Mouse (Mus musculus) B cell, adult 67 days (primary cell): Measurements from ENCODE around the gene Prm3. TPM values are rescaled to one million over a fixed set of nuclear protein-coding genes. Genes with fewer than 3 reads are reported as not detected.

ENCODE experiments used
- total RNA-seq, 2 experiments: library from RNA; stranded (reverse); gene quantifications; 4 replicates each; pipeline ENCODE4 v1.2.4; 2023

Prm3 gene
- not detected for total RNA-seq

DNA sequence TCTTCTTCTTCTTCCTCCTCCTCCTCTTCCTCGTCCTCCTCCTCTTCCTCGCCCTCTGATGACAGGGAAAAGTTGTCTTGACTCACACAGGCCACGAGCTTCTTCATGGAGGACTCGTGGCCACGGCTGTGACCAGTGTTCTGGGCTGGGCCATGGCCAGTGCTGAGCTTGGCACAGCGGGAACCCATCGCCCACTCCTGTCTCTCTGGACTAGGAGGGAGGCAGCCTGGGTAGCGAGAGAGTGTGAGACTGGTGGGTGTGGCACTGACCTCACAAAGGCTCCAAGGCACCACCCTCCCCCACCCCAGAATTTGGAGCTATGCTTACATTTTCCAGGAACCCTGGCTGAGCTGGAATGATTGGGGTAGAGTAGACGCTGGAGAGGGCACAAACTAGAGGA is at the start of gene Prm3:
TSS of gene Prm3 (minus strand) at position 213 of the 400 bp plus-strand sequence.

DNA sequence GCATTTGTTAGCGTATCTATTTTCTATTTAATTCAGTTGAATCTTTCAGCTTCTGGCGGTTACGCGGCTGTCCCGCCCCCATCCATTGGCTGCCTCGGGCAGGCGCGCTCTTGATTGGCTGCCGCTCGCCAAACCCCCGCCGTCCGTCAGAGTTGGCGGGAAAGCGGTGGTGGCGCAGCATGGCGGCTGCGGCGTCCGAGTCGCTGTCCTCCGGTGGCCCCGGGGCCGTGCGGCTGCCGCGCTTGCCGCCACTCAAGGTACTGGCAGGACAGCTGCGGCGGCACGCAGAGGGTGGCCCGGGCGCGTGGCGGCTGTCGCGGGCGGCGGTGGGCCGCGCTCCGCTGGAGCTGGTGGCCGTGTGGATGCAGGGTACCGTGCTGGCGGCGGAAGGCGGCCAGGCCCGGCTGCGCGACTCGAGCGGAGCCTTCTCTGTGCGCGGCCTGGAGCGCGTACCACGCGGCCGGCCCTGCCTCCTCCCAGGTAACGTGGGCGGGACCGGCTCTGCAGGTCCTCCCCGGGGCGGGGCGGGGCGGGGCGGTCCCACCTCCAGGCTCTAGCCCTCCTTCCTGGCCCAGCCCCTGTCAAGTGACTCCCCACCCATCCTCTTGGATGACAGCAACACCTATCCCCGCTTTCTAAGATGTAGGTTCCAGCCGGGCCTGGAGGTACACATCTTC is 44.3 kb upstream of the Prm3 start, which contains the start of gene Rmi2:
TSS of gene Rmi2 (plus strand) at position 149 of the 677 bp plus-strand sequence.

DNA sequence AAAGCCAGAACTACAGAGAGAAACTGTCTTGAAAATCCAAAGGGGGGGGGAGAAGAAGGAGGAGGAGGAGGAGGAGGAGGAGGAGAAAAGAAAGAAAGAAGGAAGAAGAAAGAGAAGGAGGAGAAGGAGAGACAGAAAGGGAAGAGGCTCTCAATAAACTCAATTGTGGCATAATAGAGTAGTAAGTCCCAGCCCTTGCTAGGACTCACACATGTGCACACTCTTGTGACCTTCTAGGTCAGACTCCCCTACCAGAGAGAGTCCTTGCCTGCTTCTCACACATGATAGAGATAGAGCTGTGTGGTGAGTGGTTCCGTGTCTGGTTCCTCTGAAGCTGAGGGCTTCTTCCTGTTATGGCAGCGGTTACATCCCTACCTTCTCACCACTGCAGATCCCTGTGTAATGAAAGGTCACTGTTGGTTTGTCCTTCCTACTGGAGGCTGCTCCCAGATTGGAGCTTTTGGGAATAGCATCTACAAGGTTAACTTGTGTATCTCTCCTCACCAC is 22.2 kb upstream of the Prm3 start, which contains the start of gene Gm11172:
TSS of gene Gm11172 (plus strand) at position 51 of the 507 bp plus-strand sequence.

DNA sequence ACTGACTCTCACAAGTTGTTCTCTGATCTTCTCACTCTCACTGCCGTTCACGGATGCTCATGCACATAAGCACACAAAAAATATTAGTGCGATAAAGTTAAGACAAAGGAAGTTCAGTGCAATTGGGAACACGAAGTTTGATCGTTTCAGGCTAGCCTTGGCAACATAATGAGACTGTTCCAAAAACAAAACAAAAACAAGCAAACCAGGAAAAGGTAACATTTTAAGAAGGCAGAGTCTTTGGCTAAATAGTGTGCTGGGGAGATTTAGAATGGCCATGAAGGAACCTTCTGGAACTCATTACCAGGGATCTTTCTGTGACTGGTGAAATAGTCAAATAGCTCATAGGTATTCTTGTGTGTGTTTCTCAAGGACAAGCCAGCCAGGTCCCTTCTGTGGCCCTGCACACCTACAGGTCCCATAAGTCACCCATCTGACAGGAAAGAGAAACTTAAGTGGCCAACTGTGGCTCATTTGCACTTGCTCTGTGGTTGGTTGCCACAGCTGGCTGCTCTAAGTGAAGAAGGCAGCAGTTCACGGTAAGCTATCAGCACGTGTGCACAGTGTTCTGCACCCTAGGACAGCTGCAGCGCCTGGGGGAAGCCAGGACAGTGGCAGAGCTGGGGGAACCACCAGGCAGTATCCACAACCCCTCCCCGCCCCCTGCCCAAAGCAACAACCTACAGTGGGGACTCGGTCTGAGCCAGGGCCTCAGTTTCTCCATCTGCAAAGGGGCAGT is 15.2 kb upstream of the Prm3 start, which contains the start of gene Prm1:
TSS of gene Prm1 (minus strand) at position 51 of the 739 bp plus-strand sequence.

DNA sequence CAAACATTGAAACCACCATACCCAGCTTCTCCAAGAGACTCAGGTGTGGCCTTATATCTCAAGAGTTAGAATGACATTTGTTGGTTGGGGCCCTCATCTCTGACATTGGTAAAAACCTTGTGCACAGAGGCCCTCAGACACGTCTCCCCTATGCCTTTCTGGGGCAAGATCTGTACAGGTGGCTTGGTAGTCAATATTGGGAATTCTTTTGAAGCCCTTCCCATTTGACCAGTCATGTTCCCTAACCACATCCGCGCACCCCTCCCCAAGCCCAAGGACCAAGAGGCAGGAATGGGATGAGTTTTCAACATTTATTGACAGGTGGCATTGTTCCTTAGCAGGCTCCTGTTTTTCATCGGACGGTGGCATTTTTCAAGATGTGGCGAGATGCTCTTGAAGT is 5.3 kb upstream of the Prm3 start, which contains the start of gene Prm2:
TSS of gene Prm2 (minus strand) at position 101 of the 400 bp plus-strand sequence.

DNA sequence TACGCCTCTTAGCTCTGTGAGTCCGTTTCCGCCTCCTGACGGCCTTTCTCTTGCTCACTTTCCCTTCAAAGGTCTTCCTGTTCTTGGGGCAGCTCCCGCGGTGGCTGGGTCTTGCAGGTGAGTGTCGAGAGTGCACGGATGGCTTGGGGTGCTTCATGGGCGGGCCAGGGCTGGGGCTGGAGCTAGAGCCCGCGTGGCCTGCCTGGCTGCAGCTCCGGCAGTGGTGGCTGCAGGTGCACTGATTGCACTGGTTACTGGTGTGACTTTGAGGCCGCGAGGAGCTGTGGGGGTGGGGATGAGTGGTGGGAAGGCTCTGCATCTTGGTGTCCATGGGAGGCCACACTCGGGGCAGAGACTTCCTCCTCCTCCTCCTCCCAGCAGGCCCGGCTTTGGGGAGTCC is 2.4 kb downstream of the Prm3 start, which contains the start of gene Tnp2:
TSS of gene Tnp2 (minus strand) at position 390 of the 400 bp plus-strand sequence.

DNA sequence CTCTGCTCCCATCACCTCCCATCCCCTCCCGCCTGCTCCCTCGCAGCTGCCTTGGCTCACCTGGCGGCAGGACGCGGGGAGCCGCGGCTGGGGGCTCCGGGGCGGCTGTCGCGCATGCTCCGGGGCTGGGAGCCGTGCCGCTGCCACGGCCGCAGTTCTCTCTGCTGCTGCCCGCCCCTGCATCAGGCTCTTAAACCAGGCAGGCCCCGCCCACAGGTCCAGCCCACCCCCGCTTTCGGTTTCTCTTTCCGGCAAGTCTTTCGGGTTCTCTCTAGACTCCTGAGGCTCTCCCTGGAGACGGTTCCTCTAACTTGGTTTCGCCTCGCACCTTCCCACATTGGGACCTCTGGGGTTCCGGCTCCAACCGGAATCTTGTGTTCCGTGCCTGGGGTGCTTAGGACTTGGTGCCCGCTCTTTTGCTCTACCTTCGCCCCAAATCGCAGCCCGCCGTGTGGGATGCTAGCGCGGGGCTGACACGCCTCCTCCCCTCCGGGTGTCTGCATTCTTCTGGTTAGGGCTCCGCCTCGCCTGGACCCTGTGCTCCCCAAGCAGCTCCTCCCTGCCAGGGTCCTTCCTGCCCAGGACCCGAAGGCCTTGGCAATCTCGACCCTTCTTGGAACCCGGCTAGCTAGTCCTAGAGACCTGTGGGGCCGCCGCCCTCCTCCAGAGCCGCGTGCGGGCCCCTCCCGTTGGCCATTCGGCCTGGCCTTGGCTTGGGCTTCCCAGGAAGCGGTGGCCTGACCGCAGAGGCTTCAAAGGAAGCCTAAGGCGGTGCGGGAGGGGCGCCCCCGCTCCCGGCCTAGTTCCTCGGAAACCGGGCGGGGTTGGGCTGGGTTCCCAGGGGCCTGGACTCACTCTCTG is 5.1 kb downstream of the Prm3 start, which contains the start of gene Socs1:
TSS of gene Socs1 (minus strand) at position 166 of the 861 bp plus-strand sequence.

Other genes starting within 250 kb of the Prm3 start
- 10 to 100 TPM; 17.7 to 25.9 TPM for gene Dexi, start 247.9 kb downstream of the Prm3 start, total RNA-seq
- 10 to 100 TPM; 39.3 to 39.9 TPM for gene Clec16a, start 245.6 kb downstream of the Prm3 start, total RNA-seq
- gene Socs1, start 5.4 kb downstream of the Prm3 start, total RNA-seq: 1 to 10 TPM; 3.2 to 3.9 TPM
- gene Tnp2, start 2.3 kb downstream of the Prm3 start, total RNA-seq: not detected
- gene Prm2, start 5.2 kb upstream of the Prm3 start, total RNA-seq: not detected
- not detected for gene Prm1, start 14.9 kb upstream of the Prm3 start, total RNA-seq
- gene Gm11172, start 22.0 kb upstream of the Prm3 start, total RNA-seq: not detected
- gene Rmi2, start 44.1 kb upstream of the Prm3 start, total RNA-seq: 1 to 10 TPM in 1 of 2 experiments, under 1 TPM in 1; 0.80 to 1.1 TPM